Mouse (Mus musculus): Measurements from ENCODE around the gene Serpinb2.

Gene Serpinb2

DNA sequence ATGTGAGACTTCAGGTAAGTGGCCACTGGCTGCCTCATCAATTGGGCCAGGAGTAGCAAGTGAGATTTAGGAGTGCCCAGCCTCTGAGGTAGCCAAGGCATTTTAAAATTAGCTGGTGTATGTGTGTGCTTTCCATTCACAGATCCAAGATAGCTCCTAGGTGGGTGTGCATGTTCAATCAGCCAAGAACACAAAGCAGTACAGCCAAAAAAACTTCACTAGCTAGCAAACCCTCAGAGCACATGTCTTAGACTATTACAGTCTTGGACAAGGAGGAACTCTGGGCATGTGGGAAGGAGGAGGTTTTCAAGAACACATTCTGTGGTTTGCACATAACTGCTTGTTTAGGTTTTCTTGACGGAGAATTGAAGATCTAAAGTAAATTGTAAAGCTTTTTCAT, 70.0 kb downstream of the Serpinb2 start:
- DNase-seq (ENCODE audit: low spot score in 2 of 2), result no peak

GRCm38 (mm10) chr1:107582900-107583299, 71.7 kb downstream of the Serpinb2 start:
- DNase-seq (ENCODE audit: low spot score in 2 of 2), result no peak

DNA sequence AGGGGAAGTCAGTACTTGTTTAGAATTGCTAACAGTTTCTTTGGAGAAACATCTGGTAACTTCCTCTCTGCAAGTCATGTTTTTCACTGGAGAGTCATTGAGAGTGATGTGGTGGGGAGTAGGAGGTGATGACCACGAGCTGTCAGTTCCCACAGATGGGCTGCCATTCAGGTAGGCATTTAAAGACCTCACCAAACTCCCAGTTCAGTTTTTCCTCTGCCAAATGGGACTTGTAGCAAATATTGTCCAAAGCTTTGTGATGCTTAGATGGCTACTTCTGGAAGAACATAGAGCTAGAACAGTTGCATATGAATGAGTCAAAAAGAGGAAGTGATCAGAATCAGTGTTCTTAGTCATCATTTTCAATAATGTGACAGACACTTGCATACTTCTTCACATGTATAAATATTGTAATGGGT, 72.7 kb downstream of the Serpinb2 start:
- DNase-seq (ENCODE audit: low spot score in 2 of 2), result no peak

DNA sequence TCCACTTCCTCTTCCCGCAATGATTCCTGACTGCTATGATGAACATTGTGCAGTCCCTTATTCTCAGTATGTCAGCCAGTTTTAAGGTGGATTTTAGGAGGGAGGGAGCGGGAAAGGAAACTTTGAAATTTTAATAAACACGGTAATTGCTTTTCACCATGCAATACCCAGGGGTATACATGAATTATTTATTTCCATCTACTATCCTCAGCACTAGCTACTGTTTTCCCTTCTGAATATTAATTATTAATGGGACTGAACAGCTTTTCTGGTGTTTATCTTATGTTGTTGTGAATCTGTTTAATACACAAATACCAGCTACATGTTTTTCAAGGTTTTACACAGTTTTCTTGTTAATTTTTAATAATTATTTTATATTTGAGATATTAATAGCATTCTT, 73.7 kb downstream of the Serpinb2 start:
- no peak for DNase-seq (ENCODE audit: low spot score in 2 of 2)
